Mouse (Mus musculus) neural tube, embryonic 11.5 days (tissue): ENCODE measurements at regions not wholly inside any gene's neighbourhood (a gene's known extent, or its start where the extent isn't known, plus 50 kb on each side); places are given as distances from the start of the nearest gene placed in this dataset.

Experiments
- ATAC-seq: fragments of 200-750 bp; cut with Nextera tagmentation; 2 replicates; pipeline ENCODE4 v1.8.0; 2017; ENCODE audit warnings: moderate number of reproducible peaks, mild to moderate bottlenecking, moderate TSS enrichment, moderate library complexity; ENCODE audit not compliant: insufficient read depth, low FRiP score, low TSS enrichment
- DNase-seq: peaks from one replicate; pipeline ENCODE4 v3.0.0-alpha.2; 2015; ENCODE audit warnings: low spot score
- H3K27ac ChIP-seq: fragments of 300-500 bp; sonication (generic); 2 replicates; pipeline ENCODE4 v1.5.1; 2014; ENCODE audit warnings: low read depth, mild to moderate bottlenecking, low read length
- H3K27me3 ChIP-seq: fragments of 300-500 bp; sonication (generic); 2 replicates; pipeline ENCODE4 v1.6.1; 2014; ENCODE audit warnings: mild to moderate bottlenecking, low read length, mixed read lengths; ENCODE audit not compliant: control insufficient read depth, insufficient read depth
- H3K36me3 ChIP-seq: fragments of 300-500 bp; sonication (generic); 2 replicates; pipeline ENCODE4 v1.6.1; 2014; ENCODE audit warnings: mild to moderate bottlenecking, low read length, moderate library complexity, mixed read lengths; ENCODE audit not compliant: control insufficient read depth, insufficient read depth
- H3K4me1 ChIP-seq: fragments of 300-500 bp; sonication (generic); 2 replicates; pipeline ENCODE4 v1.6.1; 2014; ENCODE audit warnings: low read length, mixed read lengths; ENCODE audit not compliant: control insufficient read depth, insufficient read depth
- H3K4me2 ChIP-seq: fragments of 300-500 bp; sonication (generic); 2 replicates; pipeline ENCODE4 v1.6.1; 2014; ENCODE audit warnings: low read depth, mild to moderate bottlenecking, moderate library complexity
- H3K4me3 ChIP-seq: fragments of 300-500 bp; sonication (generic); 2 replicates; pipeline ENCODE4 v1.5.1; 2014; ENCODE audit warnings: low read depth, low read length
- H3K9ac ChIP-seq: fragments of 300-500 bp; sonication (generic); 2 replicates; pipeline ENCODE4 v1.6.1; 2014; ENCODE audit warnings: mild to moderate bottlenecking, low read length
- H3K9me3 ChIP-seq: fragments of 300-500 bp; sonication (generic); 2 replicates; pipeline ENCODE4 v1.6.1; 2016; ENCODE audit warnings: low read length; ENCODE audit not compliant: control insufficient read depth
- WGBS: fragments of 180-500 bp; shearing (Covaris S2); extraction: QIAGEN DNeasy Blood & Tissue Kit; methylation state at CpG from one replicate; pipeline ENCODE4 v1.1.7; 2014; 5-methylcytosine and 5-hydroxymethylcytosine counted together

DNA sequence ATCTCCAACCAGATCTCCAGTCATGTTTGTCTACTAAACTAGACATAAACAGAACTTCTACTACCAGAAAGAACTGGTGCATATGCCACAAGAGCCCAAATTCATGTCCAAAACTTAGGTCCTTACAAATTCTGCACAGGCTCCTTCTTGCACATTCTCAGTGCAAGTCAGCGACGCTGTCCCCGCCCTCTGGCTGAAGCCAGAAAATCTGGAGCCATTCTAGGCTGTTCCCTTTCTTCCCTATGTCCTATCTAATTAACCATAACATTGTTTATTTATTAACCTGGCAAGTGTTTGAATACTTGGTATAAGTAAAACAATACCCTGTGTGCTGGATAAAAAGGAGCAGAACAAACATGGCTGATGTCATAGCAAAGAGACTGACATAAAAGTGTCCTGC is 122.7 kb downstream of the Tent5c start:
- DNase-seq (no peak), ATAC-seq (no peak)
- Histone ChIP-seq H3K36me3 (no peaks in the 10 kb centered on the region), H3K9me3 (no peaks in the 10 kb centered on the region), H3K4me3 (no peak overlapping the region), H3K9ac (no peak overlapping the region), H3K27me3 (no peaks in the 10 kb centered on the region), H3K4me2 (no peak overlapping the region), H3K4me1 (no peaks in the 10 kb centered on the region), H3K27ac (no peak overlapping the region)
- WGBS, result 98% methylated on average over 3 of the region's 3 CpGs

DNA sequence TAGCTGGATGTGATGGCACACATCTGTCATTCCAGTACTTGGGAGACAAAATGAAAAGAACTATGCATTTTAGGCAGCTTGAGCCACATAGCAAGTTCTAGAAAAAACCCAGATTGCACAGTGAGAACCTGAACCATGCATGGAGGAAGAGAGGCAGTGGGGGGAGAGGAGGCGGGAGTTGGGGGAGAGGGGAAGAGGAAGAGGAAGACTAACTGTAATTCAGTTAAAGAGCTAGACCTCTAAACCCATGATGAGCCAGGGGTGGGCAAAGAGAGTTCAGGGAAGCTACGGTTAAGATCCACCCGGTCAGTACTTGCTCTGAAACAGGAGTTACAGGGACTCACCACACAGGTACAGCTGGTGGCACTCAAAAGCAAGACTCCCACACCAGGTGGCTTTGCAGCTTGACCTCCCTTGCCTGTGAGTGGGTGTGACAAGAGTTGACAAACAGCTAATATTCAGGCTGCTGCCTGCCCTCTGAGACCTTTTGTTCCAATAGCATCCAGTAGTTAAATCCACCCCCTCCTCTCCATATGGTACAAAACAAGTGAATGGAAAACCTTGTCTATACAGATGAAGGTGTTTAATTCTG is 123.7 kb downstream of the Tent5c start:
- 89% methylated on average over 3 of the region's 3 CpGs for WGBS

GRCm38 (mm10) chr3:100364706-100365105 is 124.4 kb downstream of the Tent5c start:
- DNase-seq (no peak), ATAC-seq (no peak)
- Histone ChIP-seq H3K9me3 (no peaks in the 10 kb centered on the region), H3K27ac (no peak overlapping the region), H3K4me2 (no peak overlapping the region), H3K4me1 (no peaks in the 10 kb centered on the region), H3K27me3 (no peaks in the 10 kb centered on the region), H3K4me3 (no peak overlapping the region), H3K9ac (no peak overlapping the region), H3K36me3 (no peaks in the 10 kb centered on the region)
- WGBS, result 66% methylated on average over 2 of the region's 2 CpGs

More for the DNA sequence above, 123.7 kb downstream of the Tent5c start:
- Histone ChIP-seq H3K9ac (no peak overlapping the region), H3K27ac (no peak overlapping the region), H3K4me2 (no peak overlapping the region), H3K27me3 (no peaks in the 10 kb centered on the region), H3K9me3 (no peaks in the 10 kb centered on the region), H3K4me1 (no peaks in the 10 kb centered on the region), H3K4me3 (no peak overlapping the region), H3K36me3 (no peaks in the 10 kb centered on the region)
- DNase-seq, result no peak
- no peak for ATAC-seq

- no peak overlapping the region for H3K27ac ChIP-seq
- H3K27me3 ChIP-seq, result no peaks in the 10 kb centered on the region
- DNase-seq (no peak), ATAC-seq (no peak)
- H3K4me3 ChIP-seq, result no peak overlapping the region
- 84% methylated on average over 3 of the region's 3 CpGs for WGBS
- H3K4me2 ChIP-seq, result no peak overlapping the region
- H3K36me3 ChIP-seq, result no peaks in the 10 kb centered on the region
- no peaks in the 10 kb centered on the region for H3K9me3 ChIP-seq
- H3K9ac ChIP-seq, result no peak overlapping the region
- no peaks in the 10 kb centered on the region for H3K4me1 ChIP-seq
These were observed 126.1 kb downstream of the Tent5c start for GRCm38 (mm10) chr3:100362983-100363382.

GRCm38 (mm10) chr3:100360019-100360418 is 129.1 kb downstream of the Tent5c start:
- Histone ChIP-seq H3K27me3 (no peaks in the 10 kb centered on the region), H3K4me1 (no peaks in the 10 kb centered on the region), H3K9me3 (no peaks in the 10 kb centered on the region), H3K4me2 (no peak overlapping the region), H3K36me3 (no peaks in the 10 kb centered on the region), H3K9ac (no peak overlapping the region), H3K4me3 (no peak overlapping the region), H3K27ac (no peak overlapping the region)
- DNase-seq (no peak), ATAC-seq (no peak)
- WGBS, result 90% methylated on average over 3 of the region's 3 CpGs

- no peaks in the 10 kb centered on the region for H3K27me3 ChIP-seq
- H3K9me3 ChIP-seq, result no peaks in the 10 kb centered on the region
- WGBS, result 36% methylated on average over 8 of the region's 8 CpGs
- no peak overlapping the region for H3K27ac ChIP-seq
- ATAC-seq (peak; percentile 81), DNase-seq (peak; percentile 58)
- H3K36me3 ChIP-seq, result no peaks in the 10 kb centered on the region
- H3K9ac ChIP-seq, result peak overlapping the region; percentile 46
- H3K4me3 ChIP-seq, result no peak overlapping the region
- H3K4me1 ChIP-seq, result no peaks in the 10 kb centered on the region
- H3K4me2 ChIP-seq, result peak overlapping the region; percentile 29
These were observed 130.1 kb downstream of the Tent5c start for GRCm38 (mm10) chr3:100359036-100359435.

- WGBS, result 87% methylated on average over 2 of the region's 2 CpGs
- Histone ChIP-seq H3K27ac (no peak overlapping the region), H3K36me3 (no peaks in the 10 kb centered on the region), H3K4me3 (no peak overlapping the region), H3K9ac (no peak overlapping the region), H3K4me1 (no peaks in the 10 kb centered on the region), H3K9me3 (no peaks in the 10 kb centered on the region), H3K4me2 (no peak overlapping the region), H3K27me3 (no peaks in the 10 kb centered on the region)
- no peak for ATAC-seq
- DNase-seq, result no peak
These were observed 155.6 kb downstream of the Tent5c start for GRCm38 (mm10) chr3:100333478-100333877.

DNA sequence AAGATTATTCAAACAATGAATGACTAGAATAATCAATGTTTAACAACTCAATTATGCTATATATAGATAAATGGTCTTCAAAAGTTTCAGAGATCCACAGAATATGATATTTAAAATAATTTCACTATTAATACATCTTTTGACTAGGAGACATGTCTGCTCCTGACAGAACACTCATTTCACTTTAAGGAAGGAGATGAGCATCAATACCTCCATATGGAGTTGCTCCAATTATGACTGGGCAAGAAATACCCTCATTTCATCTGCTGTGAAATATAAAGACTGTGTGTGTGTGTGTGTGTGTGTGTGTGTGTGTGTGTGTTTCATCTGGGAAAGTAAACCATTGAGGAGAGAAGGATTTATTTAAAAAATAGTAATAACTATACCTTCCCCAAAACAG is 156.2 kb upstream of the Wdr3 start:
- no peak overlapping the region for H3K27ac ChIP-seq

DNA sequence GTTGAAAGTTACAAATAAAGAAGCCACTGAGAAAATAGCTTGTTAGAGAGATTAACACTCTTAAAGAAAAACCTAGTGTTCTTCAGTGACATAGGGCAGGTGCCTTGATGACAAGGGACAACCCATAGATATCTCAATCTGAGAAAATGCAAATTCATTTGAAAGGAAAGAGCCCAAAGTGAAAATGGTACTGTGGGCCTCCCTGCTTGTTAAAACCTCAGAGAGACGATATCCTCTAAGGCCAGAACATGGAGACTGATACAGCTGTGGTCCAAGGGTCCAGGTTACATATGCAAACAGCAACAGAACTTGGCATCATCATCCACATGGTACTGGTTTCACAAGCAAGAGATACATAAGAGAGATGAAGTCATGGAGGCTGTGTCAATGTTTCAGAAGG is 125.6 kb upstream of the Wdr3 start:
- Histone ChIP-seq H3K9ac (no peak overlapping the region), H3K27me3 (no peaks in the 10 kb centered on the region), H3K4me2 (no peak overlapping the region), H3K36me3 (no peaks in the 10 kb centered on the region), H3K9me3 (no peaks in the 10 kb centered on the region), H3K4me1 (no peaks in the 10 kb centered on the region), H3K27ac (no peak overlapping the region), H3K4me3 (no peak overlapping the region)
- 88% methylated on average over 1 of the region's 1 CpGs for WGBS
- ATAC-seq (no peak), DNase-seq (no peak)

More for the DNA sequence above, 156.2 kb upstream of the Wdr3 start:
- Histone ChIP-seq H3K9me3 (no peaks in the 10 kb centered on the region), H3K4me3 (no peak overlapping the region), H3K27me3 (no peaks in the 10 kb centered on the region), H3K9ac (no peak overlapping the region), H3K36me3 (no peaks in the 10 kb centered on the region), H3K4me2 (no peak overlapping the region), H3K4me1 (no peaks in the 10 kb centered on the region)
- ATAC-seq (no peak), DNase-seq (no peak)
